Mouse (Mus musculus) ES-E14 (cell line): ENCODE results near the gene Fopnl.

ENCODE experiments used
- CHD2 ChIP-seq: IDR thresholded peaks from 2 replicates; pipeline ENCODE4 v1.6.1; 2014; ENCODE audit warnings: mild to moderate bottlenecking, low read depth, low read length, inconsistent platforms
- ZC3H11A ChIP-seq: IDR thresholded peaks from 2 replicates; pipeline ENCODE4 v1.6.1; 2012; ENCODE audit warnings: low read depth, mild to moderate bottlenecking, inconsistent platforms, low read length, borderline replicate concordance

GRCm38 (mm10) chr16:14303148-14303547 is 14.1 kb downstream of the Fopnl start:
- no peak for TF ChIP-seq ZC3H11A
- TF ChIP-seq CHD2: no peak
